Mouse (Mus musculus) T-helper 17 cell (primary cell): ENCODE results near the gene Mrpl22.

Experiments used
- in situ Hi-C, 2 experiments: fragments of 300-600 bp; cut with MboI, MseI; formaldehyde crosslinking; loops; 1 replicate in 1 of 2; 2 replicates in 1 of 2; pipeline ENCODE4 v1.15.1; 2025; ENCODE audit warnings: high pct_unique_total_duplicates in 2 of 2

Mrpl22 gene

GRCm38 (mm10) chr11:58179986-58180385 lies 8.5 kb downstream of the Mrpl22 start:
- in situ Hi-C loops: loop anchor here (5.0 to 10.0 kb wide), 3 partner anchors 37 to 465 kb away; partner anchors contain the start of gene Trim58 (in 1 of the 2)

- in situ Hi-C loops: loop anchor here (5.0 kb wide), 2 partner anchors 37 to 122 kb away; no protein-coding TSS in a partner anchor
Observed at GRCm38 (mm10) chr11:58180756-58181155, 9.3 kb downstream of the Mrpl22 start.

- in situ Hi-C loops: loop anchor here (5.0 kb wide), 2 partner anchors 34 to 119 kb away; no protein-coding TSS in a partner anchor
Observed at GRCm38 (mm10) chr11:58183579-58183978, 12.1 kb downstream of the Mrpl22 start.

- in situ Hi-C loops: loop anchor here in 1 of 2 experiments (5.0 kb wide), 1 partner anchor 43 kb away; no protein-coding TSS in a partner anchor
Observed at GRCm38 (mm10) chr11:58189675-58190074, 18.2 kb downstream of the Mrpl22 start.

GRCm38 (mm10) chr11:58193326-58193725 lies 21.9 kb downstream of the Mrpl22 start:
- in situ Hi-C loops: no loop called here

GRCm38 (mm10) chr11:58193860-58194520 lies 22.5 kb downstream of the Mrpl22 start:
- in situ Hi-C loops: no loop called here

- in situ Hi-C loops: no loop called here
Observed at GRCm38 (mm10) chr11:58198663-58199062, 27.2 kb downstream of the Mrpl22 start.

- in situ Hi-C loops: loop anchor here in 1 of 2 experiments (25.0 kb wide), 1 partner anchor 2013 kb away; the partner anchor contains the start of gene Srebf1
Observed at GRCm38 (mm10) chr11:58199229-58200037, 28.0 kb downstream of the Mrpl22 start, which contains the start of the genes Igtp and Irgm2. Gene Igtp, plus strand, starts transcription at chr11:58199556. Gene Irgm2, plus strand, starts transcription at chr11:58199618.

- in situ Hi-C loops: loop anchor here in 1 of 2 experiments (25.0 kb wide), 1 partner anchor 2012 kb away; the partner anchor contains the start of gene Srebf1
Observed at GRCm38 (mm10) chr11:58200226-58200625, 28.8 kb downstream of the Mrpl22 start.

- in situ Hi-C loops: loop anchor here in 1 of 2 experiments (25.0 kb wide), 1 partner anchor 2011 kb away; the partner anchor contains the start of gene Srebf1
Observed at GRCm38 (mm10) chr11:58201052-58201451, 29.6 kb downstream of the Mrpl22 start.

GRCm38 (mm10) chr11:58210321-58210886 lies 38.9 kb downstream of the Mrpl22 start:
- in situ Hi-C loops: loop anchor here (10.0 to 25.0 kb wide), 2 partner anchors 556 to 2002 kb away; partner anchors contain the start of gene Srebf1 (in 1 of the 2)

GRCm38 (mm10) chr11:58211062-58211681 lies 39.7 kb downstream of the Mrpl22 start:
- in situ Hi-C loops: loop anchor here (10.0 to 25.0 kb wide), 2 partner anchors 556 to 2001 kb away; partner anchors contain the start of gene Srebf1 (in 1 of the 2)

GRCm38 (mm10) chr11:58211682-58212067 lies 40.2 kb downstream of the Mrpl22 start:
- in situ Hi-C loops: loop anchor here (10.0 to 25.0 kb wide), 2 partner anchors 557 to 2001 kb away; partner anchors contain the start of gene Srebf1 (in 1 of the 2)

- in situ Hi-C loops: loop anchor here (10.0 to 25.0 kb wide), 2 partner anchors 559 to 1998 kb away; partner anchors contain the start of gene Srebf1 (in 1 of the 2)
Observed at GRCm38 (mm10) chr11:58213673-58214342, 42.3 kb downstream of the Mrpl22 start.

GRCm38 (mm10) chr11:58214391-58215048 lies 43.1 kb downstream of the Mrpl22 start:
- in situ Hi-C loops: loop anchor here (5.0 to 25.0 kb wide), 3 partner anchors 32 to 1998 kb away; partner anchors contain the start of gene Srebf1 (in 1 of the 2)

GRCm38 (mm10) chr11:58215049-58215430 lies 43.6 kb downstream of the Mrpl22 start:
- in situ Hi-C loops: loop anchor here (5.0 to 25.0 kb wide), 3 partner anchors 33 to 1997 kb away; partner anchors contain the start of gene Srebf1 (in 1 of the 2)

GRCm38 (mm10) chr11:58215814-58216213 lies 44.4 kb downstream of the Mrpl22 start:
- in situ Hi-C loops: loop anchor here (5.0 to 25.0 kb wide), 3 partner anchors 34 to 1996 kb away; partner anchors contain the start of gene Srebf1 (in 1 of the 2)

- in situ Hi-C loops: loop anchor here (5.0 to 25.0 kb wide), 3 partner anchors 35 to 1995 kb away; partner anchors contain the start of gene Srebf1 (in 1 of the 2)
Observed at GRCm38 (mm10) chr11:58216823-58217222, 45.4 kb downstream of the Mrpl22 start.

- in situ Hi-C loops: loop anchor here in 1 of 2 experiments (25.0 kb wide), 1 partner anchor 1989 kb away; the partner anchor contains the start of gene Srebf1
Observed at GRCm38 (mm10) chr11:58223751-58224150, 52.3 kb downstream of the Mrpl22 start.
